Mouse (Mus musculus) splenic B cell, adult 2 months (primary cell): ENCODE results near the gene Ccnjl.
A peak's percentile ranks its signal among the peaks of the same experiment; 100 is the strongest.

Experiments
- DNase-seq: peaks from one replicate; pipeline ENCODE4 v3.0.0-alpha.2; 2011; ENCODE audit warnings: low read depth, low spot score
- H3K27me3 ChIP-seq: 2 replicates; pipeline ENCODE4 v1.6.1; 2012; ENCODE audit warnings: mild to moderate bottlenecking, low read length, moderate library complexity, mixed read lengths; ENCODE audit not compliant: control insufficient read depth, poor library complexity, insufficient read depth, severe bottlenecking
- H3K36me3 ChIP-seq: 2 replicates; pipeline ENCODE4 v1.6.1; 2012; ENCODE audit warnings: mild to moderate bottlenecking, low read length, moderate library complexity, mixed read lengths; ENCODE audit not compliant: control insufficient read depth, poor library complexity, insufficient read depth, severe bottlenecking

The Ccnjl gene

GRCm38 (mm10) chr11:43528683-43529499 lies at the start of gene Ccnjl:
TSS of gene Ccnjl (plus strand) at chr11:43528784.
- Histone ChIP-seq H3K27me3 (no peaks in the 10 kb centered on the region; the same call in 1 of the 2 replicates), H3K36me3 (no peaks in the 10 kb centered on the region)
- peak; percentile 24 for DNase-seq

- Histone ChIP-seq H3K27me3 (no peaks in the 10 kb centered on the region), H3K36me3 (no peaks in the 10 kb centered on the region)
- DNase-seq = no peak
Measured at GRCm38 (mm10) chr11:43479376-43479775, 49.2 kb upstream of the Ccnjl start.

- DNase-seq = no peak
- no peaks in the 10 kb centered on the region for H3K27me3 ChIP-seq
- H3K36me3 ChIP-seq = no peaks in the 10 kb centered on the region
Measured at GRCm38 (mm10) chr11:43480561-43480960, 48.0 kb upstream of the Ccnjl start.

- no peaks in the 10 kb centered on the region for H3K27me3 ChIP-seq
- H3K36me3 ChIP-seq = no peaks in the 10 kb centered on the region
- DNase-seq = no peak
Measured at GRCm38 (mm10) chr11:43481672-43482522, 46.7 kb upstream of the Ccnjl start.

GRCm38 (mm10) chr11:43483122-43483792 lies 45.3 kb upstream of the Ccnjl start:
- DNase-seq = no peak
- no peaks in the 10 kb centered on the region for H3K27me3 ChIP-seq
- no peaks in the 10 kb centered on the region for H3K36me3 ChIP-seq

- Histone ChIP-seq H3K36me3 (no peaks in the 10 kb centered on the region), H3K27me3 (no peaks in the 10 kb centered on the region)
- no peak for DNase-seq
Measured at GRCm38 (mm10) chr11:43484057-43484456, 44.5 kb upstream of the Ccnjl start.

- H3K36me3 ChIP-seq = no peaks in the 10 kb centered on the region
- no peak for DNase-seq
- H3K27me3 ChIP-seq = no peaks in the 10 kb centered on the region
Measured at GRCm38 (mm10) chr11:43484652-43485051, 43.9 kb upstream of the Ccnjl start.

GRCm38 (mm10) chr11:43485855-43486254 lies 42.7 kb upstream of the Ccnjl start:
- DNase-seq = no peak
- no peaks in the 10 kb centered on the region for H3K27me3 ChIP-seq
- no peaks in the 10 kb centered on the region for H3K36me3 ChIP-seq

- H3K27me3 ChIP-seq = no peaks in the 10 kb centered on the region
- DNase-seq = peak; percentile 73
- H3K36me3 ChIP-seq = no peaks in the 10 kb centered on the region
Measured at GRCm38 (mm10) chr11:43492663-43493062, 35.9 kb upstream of the Ccnjl start.

- no peaks in the 10 kb centered on the region for H3K36me3 ChIP-seq
- DNase-seq = peak; percentile 78
- no peaks in the 10 kb centered on the region for H3K27me3 ChIP-seq
Measured at GRCm38 (mm10) chr11:43493815-43494409, 34.7 kb upstream of the Ccnjl start.

GRCm38 (mm10) chr11:43495037-43495436 lies 33.5 kb upstream of the Ccnjl start:
- no peaks in the 10 kb centered on the region for H3K36me3 ChIP-seq
- DNase-seq = no peak
- no peaks in the 10 kb centered on the region for H3K27me3 ChIP-seq

GRCm38 (mm10) chr11:43495532-43495931 lies 33.1 kb upstream of the Ccnjl start:
- no peaks in the 10 kb centered on the region for H3K27me3 ChIP-seq
- H3K36me3 ChIP-seq = no peaks in the 10 kb centered on the region
- no peak for DNase-seq

- DNase-seq = no peak
- Histone ChIP-seq H3K36me3 (no peaks in the 10 kb centered on the region), H3K27me3 (no peaks in the 10 kb centered on the region)
Measured at GRCm38 (mm10) chr11:43501256-43501655, 27.3 kb upstream of the Ccnjl start.

- no peak for DNase-seq
- Histone ChIP-seq H3K27me3 (no peaks in the 10 kb centered on the region), H3K36me3 (no peaks in the 10 kb centered on the region; the same call in 1 of the 2 replicates)
Measured at GRCm38 (mm10) chr11:43505188-43505587, 23.4 kb upstream of the Ccnjl start.
